Mouse (Mus musculus): ENCODE measurements at regions not wholly inside any gene's neighbourhood (a gene's known extent, or its start where the extent isn't known, plus 50 kb on each side); places are given as distances from the start of the nearest gene placed in this dataset.

- Histone ChIP-seq H3K9me3 (replicated peaks; ENCODE audit: control insufficient read depth, low read length) (no peaks in the 10 kb centered on the region), H3K27ac (ENCODE audit: low read length) (no peak overlapping the region), H3K27me3 (ENCODE audit: control insufficient read depth, insufficient read depth, low read length) (no peaks in the 10 kb centered on the region), H3K9ac (ENCODE audit: low read length) (no peak overlapping the region), H3K36me3 (ENCODE audit: control insufficient read depth, insufficient read depth, low read length) (no peaks in the 10 kb centered on the region), H3K4me1 (ENCODE audit: control insufficient read depth, insufficient read depth, low read length) (no peaks in the 10 kb centered on the region), H3K4me3 (replicated peaks; ENCODE audit: low read length) (no peak overlapping the region), H3K4me2 (ENCODE audit: low read depth, low read length) (no peak overlapping the region)
- WGBS, result 70% methylated on average over 14 of the region's 14 CpGs
- ATAC-seq (ENCODE audit: insufficient read depth, low FRiP score), result no peak
Observed at GRCm38 (mm10) chr10:116697628-116698316, 116.5 kb upstream of the Cnot2 start.

DNA sequence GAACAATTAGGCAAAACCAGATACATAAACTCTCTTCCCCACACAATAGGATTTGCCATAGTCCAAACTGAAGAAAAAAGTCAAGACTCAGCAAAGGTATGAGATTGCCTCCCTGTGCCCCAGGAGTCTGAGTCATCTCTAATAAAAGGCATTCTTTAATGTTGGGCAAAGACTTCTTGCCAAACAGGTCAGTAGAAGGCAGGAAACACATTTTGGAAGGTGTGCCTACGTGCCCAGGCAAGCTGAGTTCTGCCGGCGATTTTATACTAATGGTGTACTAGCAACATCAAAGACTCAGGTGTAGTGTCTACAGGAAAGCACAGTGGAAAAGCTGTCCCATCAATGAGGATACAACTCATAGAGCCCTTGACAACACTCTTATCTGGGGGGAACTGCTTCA, 112.5 kb upstream of the Cnot2 start:
- no peak overlapping the region for H3K4me2 ChIP-seq (ENCODE audit: low read depth, low read length)
- no peaks in the 10 kb centered on the region for H3K27me3 ChIP-seq (ENCODE audit: control insufficient read depth, insufficient read depth, low read length)
- no peak overlapping the region for H3K4me3 ChIP-seq (replicated peaks; ENCODE audit: low read length)
- H3K4me1 ChIP-seq (ENCODE audit: control insufficient read depth, insufficient read depth, low read length), result no peaks in the 10 kb centered on the region
- 77% methylated on average over 3 of the region's 3 CpGs for WGBS
- no peaks in the 10 kb centered on the region for H3K36me3 ChIP-seq (ENCODE audit: control insufficient read depth, insufficient read depth, low read length)
- H3K27ac ChIP-seq (ENCODE audit: low read length), result 0 out of 2 replicates have a peak overlapping the region, but pooled peaks have one; percentile 62
- H3K9me3 ChIP-seq (replicated peaks; ENCODE audit: control insufficient read depth, low read length), result no peaks in the 10 kb centered on the region
- H3K9ac ChIP-seq (ENCODE audit: low read length), result no peak overlapping the region
- peak; percentile 40; the same call in 1 of the 2 replicates for ATAC-seq (ENCODE audit: insufficient read depth, low FRiP score)

DNA sequence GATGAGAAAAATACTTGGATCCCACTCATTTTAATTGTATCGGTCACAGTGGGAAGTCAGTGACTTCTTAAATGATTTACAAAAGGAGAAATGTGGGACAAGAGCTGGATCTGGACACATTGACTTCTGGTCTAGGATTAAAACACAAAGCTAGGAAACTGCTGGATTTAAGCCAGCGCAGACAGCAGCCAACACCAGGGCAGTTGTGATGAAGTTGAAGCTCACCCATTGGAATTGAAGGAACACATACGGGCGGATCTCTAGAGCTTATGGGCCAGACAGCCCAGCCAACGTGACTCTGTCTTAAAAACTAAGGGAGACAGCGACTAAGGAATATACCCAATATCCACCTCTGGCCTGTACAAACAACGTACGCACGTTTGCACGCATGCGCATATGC, 105.4 kb upstream of the Cnot2 start:
- Histone ChIP-seq H3K4me1 (ENCODE audit: control insufficient read depth, insufficient read depth, low read length) (no peaks in the 10 kb centered on the region), H3K4me3 (replicated peaks; ENCODE audit: low read length) (no peak overlapping the region), H3K27ac (ENCODE audit: low read length) (no peak overlapping the region), H3K36me3 (ENCODE audit: control insufficient read depth, insufficient read depth, low read length) (no peaks in the 10 kb centered on the region), H3K9me3 (replicated peaks; ENCODE audit: control insufficient read depth, low read length) (no peaks in the 10 kb centered on the region), H3K27me3 (ENCODE audit: control insufficient read depth, insufficient read depth, low read length) (no peaks in the 10 kb centered on the region), H3K9ac (ENCODE audit: low read length) (no peak overlapping the region), H3K4me2 (ENCODE audit: low read depth, low read length) (no peak overlapping the region)
- ATAC-seq (ENCODE audit: insufficient read depth, low FRiP score), result no peak
- WGBS, result 88% methylated on average over 11 of the region's 11 CpGs

DNA sequence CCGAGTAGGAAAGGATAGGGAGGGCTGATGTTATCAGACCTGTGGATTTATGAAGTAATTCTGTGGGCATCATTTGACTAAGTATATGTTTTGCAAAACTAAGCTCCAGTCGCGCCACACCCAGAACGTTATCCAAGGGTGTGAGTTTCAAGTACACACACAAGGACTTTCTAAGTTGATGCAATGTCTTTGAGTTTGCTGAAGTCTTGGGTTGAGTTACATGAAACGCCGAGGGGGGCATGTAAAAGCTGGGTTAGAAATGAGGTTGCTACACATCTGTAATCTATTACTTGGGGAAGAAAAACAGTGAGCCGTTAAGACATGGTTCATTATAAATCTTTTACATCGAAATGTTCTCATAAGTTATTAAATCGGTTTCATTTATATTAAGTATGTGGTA, 102.1 kb upstream of the Cnot2 start:
- no peaks in the 10 kb centered on the region for H3K4me1 ChIP-seq (ENCODE audit: control insufficient read depth, insufficient read depth, low read length)
- whole genome bisulfite sequencing, result 76% methylated on average over 9 of the region's 9 CpGs
- no peak overlapping the region for H3K9ac ChIP-seq (ENCODE audit: low read length)
- H3K27ac ChIP-seq (ENCODE audit: low read length), result no peak overlapping the region
- H3K9me3 ChIP-seq (replicated peaks; ENCODE audit: control insufficient read depth, low read length), result no peaks in the 10 kb centered on the region
- no peaks in the 10 kb centered on the region for H3K27me3 ChIP-seq (ENCODE audit: control insufficient read depth, insufficient read depth, low read length)
- no peak overlapping the region for H3K4me3 ChIP-seq (replicated peaks; ENCODE audit: low read length)
- H3K4me2 ChIP-seq (ENCODE audit: low read depth, low read length), result no peak overlapping the region
- no peak for ATAC-seq (ENCODE audit: insufficient read depth, low FRiP score)
- no peaks in the 10 kb centered on the region for H3K36me3 ChIP-seq (ENCODE audit: control insufficient read depth, insufficient read depth, low read length)

GRCm38 (mm10) chr10:116678950-116679735, 97.8 kb upstream of the Cnot2 start:
- H3K4me2 ChIP-seq (ENCODE audit: low read depth, low read length), result no peak overlapping the region
- no peaks in the 10 kb centered on the region for H3K36me3 ChIP-seq (ENCODE audit: control insufficient read depth, insufficient read depth, low read length)
- no peak overlapping the region for H3K4me3 ChIP-seq (replicated peaks; ENCODE audit: low read length)
- H3K9ac ChIP-seq (ENCODE audit: low read length), result no peak overlapping the region
- H3K4me1 ChIP-seq (ENCODE audit: control insufficient read depth, insufficient read depth, low read length), result no peaks in the 10 kb centered on the region
- no peak overlapping the region for H3K27ac ChIP-seq (ENCODE audit: low read length)
- no peaks in the 10 kb centered on the region for H3K27me3 ChIP-seq (ENCODE audit: control insufficient read depth, insufficient read depth, low read length)
- 86% methylated on average over 10 of the region's 10 CpGs for WGBS
- no peak for ATAC-seq (ENCODE audit: insufficient read depth, low FRiP score)
- H3K9me3 ChIP-seq (replicated peaks; ENCODE audit: control insufficient read depth, low read length), result no peaks in the 10 kb centered on the region

- 42% methylated on average over 4 of the region's 4 CpGs for WGBS
Observed at GRCm38 (mm10) chr10:116677949-116678348, 96.6 kb upstream of the Cnot2 start.

GRCm38 (mm10) chr10:116675171-116675570, 93.9 kb upstream of the Cnot2 start:
- no peak overlapping the region for H3K4me3 ChIP-seq (replicated peaks; ENCODE audit: low read length)
- H3K36me3 ChIP-seq (ENCODE audit: control insufficient read depth, insufficient read depth, low read length), result no peaks in the 10 kb centered on the region
- H3K9ac ChIP-seq (ENCODE audit: low read length), result no peak overlapping the region
- WGBS, result 72% methylated on average over 7 of the region's 7 CpGs
- H3K9me3 ChIP-seq (replicated peaks; ENCODE audit: control insufficient read depth, low read length), result no peaks in the 10 kb centered on the region
- no peak overlapping the region for H3K27ac ChIP-seq (ENCODE audit: low read length)
- no peak overlapping the region for H3K4me2 ChIP-seq (ENCODE audit: low read depth, low read length)
- no peaks in the 10 kb centered on the region for H3K4me1 ChIP-seq (ENCODE audit: control insufficient read depth, insufficient read depth, low read length)
- no peaks in the 10 kb centered on the region for H3K27me3 ChIP-seq (ENCODE audit: control insufficient read depth, insufficient read depth, low read length)
- no peak for ATAC-seq (ENCODE audit: insufficient read depth, low FRiP score)

More at GRCm38 (mm10) chr10:116677949-116678348, 96.6 kb upstream of the Cnot2 start:
- Histone ChIP-seq H3K27ac (ENCODE audit: low read length) (no peak overlapping the region), H3K27me3 (ENCODE audit: control insufficient read depth, insufficient read depth, low read length) (no peaks in the 10 kb centered on the region), H3K9me3 (replicated peaks; ENCODE audit: control insufficient read depth, low read length) (no peaks in the 10 kb centered on the region), H3K9ac (ENCODE audit: low read length) (no peak overlapping the region), H3K4me3 (replicated peaks; ENCODE audit: low read length) (no peak overlapping the region), H3K4me1 (ENCODE audit: control insufficient read depth, insufficient read depth, low read length) (no peaks in the 10 kb centered on the region), H3K36me3 (ENCODE audit: control insufficient read depth, insufficient read depth, low read length) (no peaks in the 10 kb centered on the region), H3K4me2 (ENCODE audit: low read depth, low read length) (no peak overlapping the region)
- ATAC-seq (ENCODE audit: insufficient read depth, low FRiP score), result no peak

GRCm38 (mm10) chr10:116674348-116674747, 93.0 kb upstream of the Cnot2 start:
- H3K9ac ChIP-seq (ENCODE audit: low read length), result no peak overlapping the region
- no peak overlapping the region for H3K4me3 ChIP-seq (replicated peaks; ENCODE audit: low read length)
- no peak overlapping the region for H3K27ac ChIP-seq (ENCODE audit: low read length)
- 83% methylated on average over 2 of the region's 2 CpGs for WGBS
- no peaks in the 10 kb centered on the region for H3K27me3 ChIP-seq (ENCODE audit: control insufficient read depth, insufficient read depth, low read length)
- ATAC-seq (ENCODE audit: insufficient read depth, low FRiP score), result no peak
- no peaks in the 10 kb centered on the region for H3K9me3 ChIP-seq (replicated peaks; ENCODE audit: control insufficient read depth, low read length)
- no peaks in the 10 kb centered on the region for H3K36me3 ChIP-seq (ENCODE audit: control insufficient read depth, insufficient read depth, low read length)
- no peaks in the 10 kb centered on the region for H3K4me1 ChIP-seq (ENCODE audit: control insufficient read depth, insufficient read depth, low read length)
- H3K4me2 ChIP-seq (ENCODE audit: low read depth, low read length), result no peak overlapping the region

DNA sequence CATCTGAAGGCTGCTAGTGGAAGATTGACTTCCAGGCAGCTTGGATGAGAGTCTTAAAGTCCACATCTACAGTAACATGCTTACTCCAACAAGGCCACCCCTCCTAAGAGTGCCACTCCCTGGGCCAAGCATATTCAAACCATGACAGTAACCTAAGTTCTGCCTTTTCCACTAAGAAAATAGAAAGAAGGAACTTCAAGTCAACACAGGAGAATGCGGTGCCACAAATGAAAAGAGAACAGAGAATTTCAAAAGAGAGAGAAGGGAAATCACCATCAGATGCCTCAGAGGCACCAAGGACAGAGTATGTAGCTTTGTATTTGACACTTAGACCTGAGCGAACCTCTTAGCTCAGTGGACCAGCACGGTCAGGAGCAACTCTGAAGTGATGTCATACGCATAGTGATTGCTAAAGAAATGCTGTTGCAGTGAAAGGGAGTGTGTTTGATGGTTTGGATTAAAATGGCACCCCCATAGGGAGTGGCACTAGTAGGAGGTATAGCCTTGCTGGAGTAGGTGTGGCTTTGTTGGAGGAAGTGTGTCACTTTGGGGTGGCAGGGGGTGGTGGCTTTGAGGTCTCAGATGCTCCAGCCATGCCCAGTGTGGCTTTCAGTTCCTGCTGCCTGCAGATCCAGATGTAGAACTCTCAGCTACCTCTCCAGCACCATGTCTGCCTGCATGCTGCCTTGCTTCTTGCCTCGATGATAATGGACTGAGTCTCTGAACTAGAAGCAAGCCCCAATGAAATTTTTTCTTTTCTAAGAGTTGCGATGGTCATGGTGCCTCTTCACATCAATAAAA, 77.1 kb upstream of the Cnot2 start:
- Histone ChIP-seq H3K27me3 (ENCODE audit: control insufficient read depth, insufficient read depth, low read length) (no peaks in the 10 kb centered on the region), H3K36me3 (ENCODE audit: control insufficient read depth, insufficient read depth, low read length) (no peaks in the 10 kb centered on the region), H3K9me3 (replicated peaks; ENCODE audit: control insufficient read depth, low read length) (no peaks in the 10 kb centered on the region), H3K9ac (ENCODE audit: low read length) (no peak overlapping the region), H3K4me1 (ENCODE audit: control insufficient read depth, insufficient read depth, low read length) (no peaks in the 10 kb centered on the region), H3K4me2 (ENCODE audit: low read depth, low read length) (no peak overlapping the region), H3K4me3 (replicated peaks; ENCODE audit: low read length) (no peak overlapping the region), H3K27ac (ENCODE audit: low read length) (no peak overlapping the region)
- WGBS, result 93% methylated on average over 6 of the region's 6 CpGs
- no peak for ATAC-seq (ENCODE audit: insufficient read depth, low FRiP score)

All from stomach, embryonic 16.5 days (tissue).